Mouse (Mus musculus): Measurements from ENCODE around the gene Fam151a. TPM values are rescaled to one million over a fixed set of nuclear protein-coding genes. Genes with fewer than 3 reads are reported as not detected.

Gene Fam151a
- polyA plus RNA-seq (2012; rRNA removed) = 1.4 and 449 TPM in 2 replicates

DNA sequence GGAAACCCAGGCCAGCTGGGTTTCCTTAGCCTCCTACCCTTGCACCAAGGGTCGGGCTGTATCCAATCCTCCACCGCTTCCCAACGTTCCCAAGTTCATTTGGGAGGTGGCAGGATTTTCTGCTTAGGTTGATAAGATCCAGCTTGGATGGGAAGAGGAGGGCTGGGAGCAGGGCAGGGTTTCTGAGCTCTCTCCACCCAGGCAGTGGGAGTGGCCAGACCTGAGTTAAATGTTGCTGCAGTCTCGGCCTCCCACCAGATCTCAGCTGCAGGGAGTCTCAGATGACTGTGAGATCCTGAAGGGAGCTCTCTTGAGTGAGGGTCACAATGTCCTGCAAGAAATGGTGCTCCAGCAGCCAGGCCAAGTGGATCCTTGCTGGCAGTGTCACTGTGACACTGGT lies at the start of gene Fam151a:
Gene Fam151a (plus strand): TSS at position 254 of the 400 bp plus-strand sequence.
- H3K4me3 ChIP-seq (ENCODE audit: low read depth, low read length) = peak within 1 kb of the TSS; percentile 36

DNA sequence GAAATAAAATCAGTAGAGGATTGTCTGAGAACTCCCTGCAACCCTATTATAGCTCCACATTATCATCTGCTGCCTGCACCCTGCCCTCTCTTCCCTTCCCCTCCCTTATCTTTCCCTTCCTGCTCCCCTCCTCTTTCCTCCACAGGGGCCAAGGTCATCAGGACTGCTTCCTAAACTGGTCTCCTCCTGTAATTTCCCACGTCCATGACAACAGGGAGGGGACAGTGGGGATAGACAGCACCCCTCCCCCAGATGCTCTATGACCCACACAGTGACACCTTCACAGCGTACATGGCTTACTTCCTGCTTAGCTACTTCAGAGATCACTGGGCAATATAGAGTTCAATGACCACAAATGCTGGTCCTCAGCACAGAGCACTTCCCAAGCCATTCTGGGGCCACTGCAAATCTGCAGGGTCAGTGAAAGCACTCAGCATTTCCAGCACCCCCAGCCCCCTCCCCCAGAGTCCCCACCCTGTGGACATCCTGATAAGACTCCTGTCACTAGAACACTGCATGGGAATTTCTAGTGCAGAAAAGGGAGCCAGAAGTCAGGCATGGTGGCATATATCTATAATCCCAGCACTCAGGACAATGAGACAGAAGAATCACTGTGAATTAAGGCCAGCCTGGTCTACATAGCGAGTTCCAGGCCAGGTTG lies 44.9 kb upstream of the Fam151a start:
- Histone ChIP-seq H3K4me3 (ENCODE audit: low read depth, low read length) (no peak overlapping the region), H3K27me3 (ENCODE audit: control insufficient read depth, insufficient read depth, low read length) (no peaks in the 10 kb centered on the region), H3K4me1 (ENCODE audit: control insufficient read depth, insufficient read depth, insufficient read length, low read length) (peaks cover 7% of the 10 kb centered on the region; the same call in 1 of the 2 replicates), H3K27ac (ENCODE audit: insufficient read depth, low read depth, low read length) (peak overlapping the region; percentile 77), H3K36me3 (ENCODE audit: control insufficient read depth, insufficient read depth, low read length) (no peaks in the 10 kb centered on the region)
- TF ChIP-seq POLR2A (IDR thresholded peaks at IDR 0.05; ENCODE audit: low read depth, low read length) = no peak
- WGBS = 23% methylated on average over 3 of the region's 3 CpGs

More for the DNA sequence above, at the start of gene Fam151a:
- Histone ChIP-seq H3K36me3 (ENCODE audit: control insufficient read depth, insufficient read depth, low read length) (no peaks in the 10 kb centered on the region), H3K4me1 (ENCODE audit: control insufficient read depth, insufficient read depth, insufficient read length, low read length) (peaks cover 28% of the 10 kb centered on the region), H3K27ac (ENCODE audit: insufficient read depth, low read depth, low read length) (peak within 1 kb of the TSS; percentile 63), H3K27me3 (ENCODE audit: control insufficient read depth, insufficient read depth, low read length) (no peaks in the 10 kb centered on the region)
- 30% methylated on average over 4 of the region's 4 CpGs for WGBS
- TF ChIP-seq CTCF (IDR thresholded peaks at IDR 0.05; ENCODE audit: extremely low read depth, insufficient read length, insufficient replicate concordance, low read depth, low read length) = no peak
- no peak for TF ChIP-seq POLR2A (IDR thresholded peaks at IDR 0.05; ENCODE audit: low read depth, low read length)

DNA sequence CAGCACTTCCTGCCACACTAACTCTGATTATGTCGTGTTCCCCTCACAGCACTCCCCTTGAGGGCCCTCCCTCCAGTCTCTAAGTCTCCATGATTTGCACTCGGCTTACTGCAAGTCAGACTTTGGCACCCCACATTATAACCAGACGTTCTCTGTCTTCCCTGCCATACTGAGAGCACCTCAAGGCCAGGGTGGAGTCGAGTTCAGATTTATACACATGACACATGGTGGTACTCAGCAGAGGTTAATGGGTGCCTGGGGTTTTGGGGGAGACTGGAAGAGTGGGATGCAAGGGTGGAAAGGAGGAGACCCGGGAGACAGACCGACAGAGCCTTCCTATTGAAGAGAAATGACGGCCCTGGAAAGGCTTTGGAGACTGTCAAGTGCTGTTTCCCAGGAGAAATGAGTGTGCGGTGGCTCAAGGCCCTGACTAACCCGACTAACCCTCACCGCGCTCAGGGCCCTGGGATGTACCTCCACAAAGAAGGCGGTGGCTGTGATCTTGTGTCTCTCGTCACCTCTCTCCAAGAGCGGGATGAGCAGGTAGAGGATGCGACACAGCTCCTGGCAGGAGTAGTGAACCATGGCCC lies 39.8 kb upstream of the Fam151a start:
- whole genome bisulfite sequencing = 76% methylated on average over 15 of the region's 15 CpGs
- H3K27ac ChIP-seq (ENCODE audit: insufficient read depth, low read depth, low read length) = no peak overlapping the region
- no peak for TF ChIP-seq CTCF (IDR thresholded peaks at IDR 0.05; ENCODE audit: extremely low read depth, insufficient read length, insufficient replicate concordance, low read depth, low read length)
- TF ChIP-seq POLR2A (IDR thresholded peaks at IDR 0.05; ENCODE audit: low read depth, low read length) = no peak
- no peaks in the 10 kb centered on the region for H3K36me3 ChIP-seq (ENCODE audit: control insufficient read depth, insufficient read depth, low read length)
- peaks cover 2% of the 10 kb centered on the region; the same call in 1 of the 2 replicates for H3K4me1 ChIP-seq (ENCODE audit: control insufficient read depth, insufficient read depth, insufficient read length, low read length)
- H3K27me3 ChIP-seq (ENCODE audit: control insufficient read depth, insufficient read depth, low read length) = no peaks in the 10 kb centered on the region
- no peak overlapping the region for H3K4me3 ChIP-seq (ENCODE audit: low read depth, low read length)

DNA sequence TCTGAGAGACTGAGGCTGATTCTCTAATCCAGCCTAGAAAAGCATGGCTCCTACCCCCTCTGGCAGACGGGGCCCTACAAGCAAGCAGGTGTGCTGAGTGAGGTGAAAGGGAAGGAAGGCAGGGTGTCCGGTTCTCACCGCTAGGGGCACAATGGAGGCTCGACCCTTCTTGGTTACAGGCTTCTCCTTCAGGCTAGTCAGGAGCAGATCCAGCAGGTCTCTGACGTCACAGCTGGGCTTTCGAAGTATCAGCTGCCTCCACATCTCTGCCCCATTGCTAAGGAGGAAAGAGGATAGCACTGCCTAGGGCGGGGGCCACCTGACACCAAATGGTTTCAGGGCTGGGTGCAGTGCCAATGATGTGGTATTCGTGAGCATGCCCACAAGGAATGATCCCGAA lies 33.7 kb upstream of the Fam151a start:
- no peak overlapping the region for H3K27ac ChIP-seq (ENCODE audit: insufficient read depth, low read depth, low read length)
- H3K36me3 ChIP-seq (ENCODE audit: control insufficient read depth, insufficient read depth, low read length) = no peaks in the 10 kb centered on the region
- H3K4me1 ChIP-seq (ENCODE audit: control insufficient read depth, insufficient read depth, insufficient read length, low read length) = peaks cover 9% of the 10 kb centered on the region; the same call in 1 of the 2 replicates
- no peak overlapping the region for H3K4me3 ChIP-seq (ENCODE audit: low read depth, low read length)
- WGBS = 16% methylated on average over 9 of the region's 9 CpGs
- no peaks in the 10 kb centered on the region for H3K27me3 ChIP-seq (ENCODE audit: control insufficient read depth, insufficient read depth, low read length)
- TF ChIP-seq CTCF (IDR thresholded peaks at IDR 0.05; ENCODE audit: extremely low read depth, insufficient read length, insufficient replicate concordance, low read depth, low read length) (peak; percentile 58; the same call in 1 of the 2 replicates), POLR2A (IDR thresholded peaks at IDR 0.05; ENCODE audit: low read depth, low read length) (no peak)

DNA sequence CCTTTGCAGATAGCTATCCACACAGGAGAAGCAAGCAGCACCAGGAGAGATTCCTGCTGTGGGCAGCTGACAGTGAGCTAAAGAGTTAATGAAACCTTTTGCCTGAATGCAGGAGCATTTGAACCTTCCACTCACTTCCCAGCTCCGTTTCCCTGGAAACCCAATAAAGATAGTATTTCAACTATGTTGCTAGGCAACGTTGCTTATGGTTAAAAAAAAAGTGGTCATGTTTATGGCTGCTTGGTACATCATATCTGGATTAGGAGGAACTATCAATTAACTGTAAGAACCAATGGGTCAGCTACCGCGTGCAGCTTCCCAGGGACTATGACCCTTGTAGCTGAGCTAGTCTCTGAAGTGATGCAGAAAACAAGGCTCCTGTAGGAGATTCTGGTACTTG lies 32.9 kb upstream of the Fam151a start:
- no peaks in the 10 kb centered on the region for H3K27me3 ChIP-seq (ENCODE audit: control insufficient read depth, insufficient read depth, low read length)
- peaks cover 9% of the 10 kb centered on the region for H3K4me1 ChIP-seq (ENCODE audit: control insufficient read depth, insufficient read depth, insufficient read length, low read length)
- H3K27ac ChIP-seq (ENCODE audit: insufficient read depth, low read depth, low read length) = no peak overlapping the region
- no peak overlapping the region for H3K4me3 ChIP-seq (ENCODE audit: low read depth, low read length)
- TF ChIP-seq POLR2A (IDR thresholded peaks at IDR 0.05; ENCODE audit: low read depth, low read length) = no peak
- no peak for TF ChIP-seq CTCF (IDR thresholded peaks at IDR 0.05; ENCODE audit: extremely low read depth, insufficient read length, insufficient replicate concordance, low read depth, low read length)
- WGBS = 12% methylated on average over 4 of the region's 4 CpGs
- H3K36me3 ChIP-seq (ENCODE audit: control insufficient read depth, insufficient read depth, low read length) = no peaks in the 10 kb centered on the region

DNA sequence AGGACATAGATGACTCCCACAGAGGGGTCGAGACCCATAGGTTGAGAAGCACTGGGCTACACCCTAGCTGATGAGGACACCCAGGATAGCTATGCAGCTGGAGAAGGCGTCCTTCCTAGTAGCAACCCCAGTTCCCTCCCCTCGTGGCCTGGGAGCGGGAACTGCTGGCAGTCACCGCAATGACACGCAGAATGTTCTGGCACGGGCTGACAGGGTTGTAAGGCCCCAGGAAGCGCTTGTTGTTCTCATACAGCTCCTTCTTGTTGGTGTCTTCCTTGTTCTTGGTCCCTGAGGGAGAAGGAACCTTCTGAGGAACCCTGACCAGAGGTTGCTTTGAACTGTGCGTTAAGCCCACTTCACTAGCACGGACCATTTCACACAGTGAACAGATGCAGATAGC lies 29.7 kb upstream of the Fam151a start:
- Histone ChIP-seq H3K4me1 (ENCODE audit: control insufficient read depth, insufficient read depth, insufficient read length, low read length) (peaks cover 14% of the 10 kb centered on the region), H3K27me3 (ENCODE audit: control insufficient read depth, insufficient read depth, low read length) (no peaks in the 10 kb centered on the region), H3K4me3 (ENCODE audit: low read depth, low read length) (no peak overlapping the region), H3K27ac (ENCODE audit: insufficient read depth, low read depth, low read length) (no peak overlapping the region), H3K36me3 (ENCODE audit: control insufficient read depth, insufficient read depth, low read length) (no peaks in the 10 kb centered on the region)
- TF ChIP-seq CTCF (IDR thresholded peaks at IDR 0.05; ENCODE audit: extremely low read depth, insufficient read length, insufficient replicate concordance, low read depth, low read length) = no peak
- TF ChIP-seq POLR2A (IDR thresholded peaks at IDR 0.05; ENCODE audit: low read depth, low read length) = no peak
- WGBS = 83% methylated on average over 10 of the region's 10 CpGs

DNA sequence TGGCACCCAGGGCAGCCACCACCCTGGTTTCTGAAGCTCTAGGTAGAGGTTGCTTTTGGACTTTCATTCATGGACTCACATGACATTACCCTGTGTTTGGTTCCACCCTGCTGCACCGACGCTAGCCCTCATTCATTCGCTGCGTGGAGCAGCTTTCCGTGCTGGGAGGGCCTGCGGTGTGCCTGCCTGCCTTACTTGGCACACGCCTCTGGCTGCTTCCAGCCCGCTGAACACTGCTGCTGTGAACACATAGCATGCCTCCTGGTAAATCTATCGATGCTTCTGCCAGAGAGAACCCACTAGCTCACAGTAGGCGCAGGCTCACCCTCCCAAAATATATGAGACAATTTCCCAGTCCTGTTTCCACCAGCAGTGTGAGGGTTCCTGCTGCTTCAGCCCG lies 29.3 kb upstream of the Fam151a start:
- 70% methylated on average over 11 of the region's 11 CpGs for WGBS
- Histone ChIP-seq H3K4me1 (ENCODE audit: control insufficient read depth, insufficient read depth, insufficient read length, low read length) (peaks cover 14% of the 10 kb centered on the region), H3K4me3 (ENCODE audit: low read depth, low read length) (no peak overlapping the region), H3K36me3 (ENCODE audit: control insufficient read depth, insufficient read depth, low read length) (no peaks in the 10 kb centered on the region), H3K27ac (ENCODE audit: insufficient read depth, low read depth, low read length) (no peak overlapping the region), H3K27me3 (ENCODE audit: control insufficient read depth, insufficient read depth, low read length) (no peaks in the 10 kb centered on the region)
- TF ChIP-seq POLR2A (IDR thresholded peaks at IDR 0.05; ENCODE audit: low read depth, low read length) = no peak
- TF ChIP-seq CTCF (IDR thresholded peaks at IDR 0.05; ENCODE audit: extremely low read depth, insufficient read length, insufficient replicate concordance, low read depth, low read length) = no peak

All from small intestine, adult 2 months (tissue).